Mouse (Mus musculus): ENCODE data around the gene Slc12a4.
A peak's percentile ranks its signal among the peaks of the same experiment; 100 is the strongest.
"Not testable (repeated sequence)": the region's sequence is repeated elsewhere in the genome, so short reads cannot be mapped to it uniquely, and the experiment has no call there.

Gene Slc12a4

GRCm38 (mm10) chr8:105965905-105966341 lies at the start of gene Slc12a4:
Slc12a4 (minus strand) TSS chr8:105966097.
- peak; percentile 99 for DNase-seq

GRCm38 (mm10) chr8:106012203-106012602 lies 46.3 kb upstream of the Slc12a4 start:
- DNase-seq = not testable (repeated sequence)

DNA sequence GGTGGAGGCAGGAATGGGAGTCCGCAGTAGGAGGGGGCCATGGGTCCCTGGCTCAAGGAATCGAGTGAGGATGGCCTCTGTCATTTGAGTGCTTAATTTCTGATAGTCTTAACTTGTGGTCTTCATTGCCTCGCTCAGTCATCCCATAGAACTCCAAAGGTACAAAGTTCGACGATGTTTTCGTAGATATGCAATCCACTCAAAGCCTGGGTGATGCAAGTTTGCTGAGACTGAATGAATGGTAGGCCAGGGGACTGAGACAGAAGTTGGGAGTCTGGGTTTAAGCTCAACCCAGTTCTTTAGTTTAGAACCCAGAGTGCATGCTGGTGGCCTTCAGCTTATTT lies 45.7 kb upstream of the Slc12a4 start, which contains the start of gene Ddx28:
Gene Ddx28 (minus strand): TSS at position 240 of the 344 bp plus-strand sequence.
- DNase-seq = no peak

GRCm38 (mm10) chr8:106010748-106011642 lies 45.1 kb upstream of the Slc12a4 start:
- peak; percentile 99 for DNase-seq

DNA sequence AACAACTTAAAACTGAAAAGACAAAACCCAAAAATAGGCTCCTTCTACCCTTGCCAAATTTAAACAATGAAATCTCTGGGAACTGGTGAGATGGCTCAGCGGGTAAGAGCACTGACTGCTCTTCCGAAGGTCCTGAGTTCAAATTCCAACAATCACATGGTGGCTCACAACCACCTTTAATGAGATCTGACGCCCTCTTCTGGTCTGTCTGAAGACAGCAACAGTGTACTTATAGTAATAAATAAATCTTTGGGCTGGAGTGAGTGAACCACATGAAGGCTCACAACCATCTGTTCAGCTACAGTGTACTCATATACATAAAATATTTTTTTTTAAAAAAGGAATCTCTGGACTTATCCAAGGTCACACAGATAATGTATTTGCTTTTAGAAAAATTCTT lies 42.0 kb upstream of the Slc12a4 start:
- DNase-seq = not testable (repeated sequence)

DNA sequence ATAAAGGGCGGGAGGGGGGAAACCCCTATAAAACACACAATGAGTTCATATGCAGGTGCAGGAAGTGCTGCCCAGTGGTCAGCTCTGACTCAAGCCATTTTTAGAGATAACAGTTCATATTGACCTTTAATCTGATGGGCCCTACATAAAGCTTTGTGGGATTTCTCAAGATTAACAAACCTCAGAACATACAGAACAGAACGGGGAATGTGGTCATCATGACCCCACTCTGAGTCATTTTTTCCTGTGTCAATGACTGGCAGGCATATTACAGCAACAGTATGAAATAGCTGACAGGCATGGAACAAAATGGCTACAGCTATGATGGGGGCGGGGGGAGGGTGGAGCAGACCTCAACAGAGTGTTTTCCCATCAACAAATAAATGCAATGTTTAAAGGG lies 41.2 kb upstream of the Slc12a4 start:
- DNase-seq = no peak

- DNase-seq = no peak
Observed at GRCm38 (mm10) chr8:106006413-106006812, 40.5 kb upstream of the Slc12a4 start.

DNA sequence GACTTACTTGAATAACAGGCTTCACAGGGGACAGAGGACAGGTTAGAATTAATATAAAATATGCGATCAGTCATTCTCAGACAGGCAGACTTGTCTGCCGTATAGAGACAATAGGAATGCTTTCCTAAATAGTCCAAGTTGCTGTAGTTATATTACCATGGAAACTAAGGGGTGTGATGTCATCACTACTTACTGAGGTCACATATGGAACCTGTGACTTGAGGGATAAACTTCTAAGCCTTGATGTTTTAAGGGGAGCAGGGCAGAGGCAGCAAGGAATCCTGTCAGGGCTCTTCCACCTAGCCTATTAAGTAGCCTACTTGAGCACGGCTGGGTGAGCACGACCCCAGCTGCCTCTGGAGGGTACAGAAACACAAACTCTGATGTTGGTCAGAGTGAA lies 40.0 kb upstream of the Slc12a4 start, which contains the start of gene Dpep2nb:
Gene Dpep2nb (minus strand): TSS at position 101 of the 400 bp plus-strand sequence.
- no peak for DNase-seq

- DNase-seq = no peak
Observed at GRCm38 (mm10) chr8:106004538-106005207, 38.8 kb upstream of the Slc12a4 start.

- no peak for DNase-seq
Observed at GRCm38 (mm10) chr8:106001908-106002307, 36.0 kb upstream of the Slc12a4 start.

- no peak for DNase-seq
Observed at GRCm38 (mm10) chr8:105998971-105999370, 33.1 kb upstream of the Slc12a4 start.

DNA sequence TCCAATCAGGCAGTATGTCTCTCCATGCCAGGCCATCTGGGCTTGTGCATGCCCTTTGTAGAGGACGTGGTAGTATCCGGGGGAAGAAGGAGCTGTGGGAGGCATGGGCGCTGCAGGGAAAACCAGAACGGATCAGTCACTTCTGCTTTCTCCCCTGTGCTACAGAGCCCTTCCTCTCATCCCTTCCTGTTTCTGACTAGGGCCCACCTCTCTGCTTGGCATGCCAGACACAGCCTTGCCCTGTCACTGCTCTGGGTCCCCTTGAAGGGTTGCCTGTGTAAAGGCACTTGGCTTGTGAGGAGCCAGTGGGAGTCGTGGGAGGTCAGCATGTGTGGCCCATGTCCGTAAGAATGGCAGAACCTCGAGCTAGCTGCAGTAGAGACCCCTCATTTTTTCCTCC lies 30.5 kb upstream of the Slc12a4 start:
- DNase-seq = peak; percentile 96

GRCm38 (mm10) chr8:105993226-105993625 lies 27.3 kb upstream of the Slc12a4 start:
- no peak for DNase-seq

GRCm38 (mm10) chr8:105992499-105992898 lies 26.6 kb upstream of the Slc12a4 start:
- DNase-seq = no peak

- no peak for DNase-seq
Observed at GRCm38 (mm10) chr8:105991546-105991945, 25.6 kb upstream of the Slc12a4 start.

- DNase-seq = peak; percentile 97
Observed at GRCm38 (mm10) chr8:105990856-105991387, 25.0 kb upstream of the Slc12a4 start, which contains the start of gene Dus2. Dus2 (plus strand) TSS chr8:105991337.

GRCm38 (mm10) chr8:105988546-105988945 lies 22.6 kb upstream of the Slc12a4 start:
- DNase-seq = no peak

- peak; percentile 90 for DNase-seq
Observed at GRCm38 (mm10) chr8:105983406-105983805, 17.5 kb upstream of the Slc12a4 start.

- DNase-seq = peak; percentile 45
Observed at GRCm38 (mm10) chr8:105981146-105981545, 15.2 kb upstream of the Slc12a4 start.

DNA sequence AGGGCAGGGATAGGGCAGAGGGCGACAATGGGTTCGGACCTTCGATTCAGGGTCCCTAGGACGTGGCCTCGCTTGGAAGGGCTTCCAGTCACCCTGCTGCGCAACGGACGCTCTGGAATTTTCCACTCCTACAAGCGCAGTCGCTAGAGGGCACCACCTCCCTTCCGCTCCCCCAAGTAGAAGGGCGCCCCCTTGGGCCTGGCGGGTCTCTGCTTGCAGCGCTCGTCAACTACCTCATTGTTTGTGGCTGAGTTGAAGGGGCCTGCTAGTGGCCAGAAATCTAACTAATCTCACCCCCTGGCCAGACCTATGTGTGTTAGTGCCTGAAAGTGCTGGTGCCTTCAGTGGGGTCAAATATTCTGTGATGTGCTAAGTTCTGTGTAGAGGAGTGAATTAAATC lies 13.4 kb upstream of the Slc12a4 start, which contains the start of gene Dpep3:
Gene Dpep3 (minus strand): TSS at position 105 of the 400 bp plus-strand sequence.
- no peak for DNase-seq

DNA sequence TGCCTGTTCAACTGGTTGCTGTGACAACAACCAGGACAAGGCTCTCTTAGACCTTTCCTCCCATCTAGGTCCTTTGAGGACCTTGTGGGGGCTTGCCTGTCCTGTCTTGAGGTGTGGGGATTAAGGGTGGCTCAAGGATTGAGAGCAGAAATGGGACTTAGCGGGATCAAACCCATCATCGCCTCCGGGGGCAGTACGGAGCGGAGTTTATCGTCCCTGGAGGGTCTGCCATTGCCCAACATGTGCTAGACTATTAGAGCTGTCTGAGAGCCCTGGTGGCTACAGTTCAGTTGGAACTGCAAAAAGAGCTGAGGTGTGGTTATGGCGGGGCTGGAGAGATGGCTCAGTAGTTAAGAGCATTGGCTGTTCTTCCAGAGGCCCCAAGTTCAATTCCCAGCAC lies 9.5 kb upstream of the Slc12a4 start:
- DNase-seq = no peak

DNA sequence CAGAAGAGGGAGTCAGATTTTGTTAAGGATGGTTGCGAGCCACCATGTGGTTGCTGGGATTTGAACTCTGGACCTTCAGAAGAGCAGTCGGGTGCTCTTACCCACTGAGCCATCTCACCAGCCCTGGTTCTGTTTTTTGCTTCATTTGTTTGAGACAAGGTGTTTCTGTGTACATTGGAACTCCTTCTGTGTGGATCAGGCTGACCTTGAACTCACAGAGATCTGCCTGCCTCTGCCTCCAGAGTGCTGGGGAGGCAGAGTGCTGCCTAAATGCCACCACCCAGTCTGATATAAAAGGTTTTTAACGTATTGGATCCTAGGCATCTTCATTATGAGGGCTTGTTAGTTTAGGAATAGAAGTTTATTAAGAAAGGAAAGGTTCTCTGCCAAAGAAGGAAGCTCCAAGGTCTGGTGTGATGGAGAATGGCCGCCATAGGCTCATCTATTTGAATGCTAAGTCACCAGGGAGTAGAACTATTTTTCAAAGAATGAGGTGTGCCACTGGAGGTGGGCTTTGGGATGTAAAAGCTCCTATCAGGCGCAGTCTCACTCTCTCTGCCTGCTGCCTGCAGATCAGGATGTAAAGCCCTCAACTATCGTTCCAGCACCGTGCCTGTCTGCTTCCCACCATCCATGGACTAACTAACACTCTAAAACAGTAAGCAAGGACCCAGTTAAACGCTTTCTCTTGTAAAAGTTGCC lies 5.3 kb upstream of the Slc12a4 start:
- DNase-seq = no peak

DNA sequence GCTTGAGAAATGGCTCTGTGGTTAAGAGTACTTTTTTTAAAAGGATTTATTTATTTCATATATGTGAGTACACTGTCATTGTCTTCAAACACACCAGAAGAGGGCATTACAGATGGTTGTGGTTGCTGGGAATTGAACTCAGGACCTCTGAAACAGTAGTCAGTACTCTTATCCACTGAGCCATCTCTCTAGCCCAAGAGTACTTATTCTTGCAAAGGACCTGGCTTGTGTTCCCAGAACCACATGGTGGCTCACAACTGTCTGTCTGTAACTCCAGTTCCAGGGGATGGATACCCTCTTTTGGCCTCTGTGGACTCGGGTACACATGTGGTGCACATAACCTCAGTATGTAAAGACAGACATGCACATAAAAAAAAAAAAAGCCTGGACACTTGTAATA lies 3.5 kb upstream of the Slc12a4 start:
- DNase-seq = no peak
